Mouse (Mus musculus): ENCODE measurements around the gene Ddx1. TPM values are rescaled to one million over a fixed set of nuclear protein-coding genes. Genes with fewer than 3 reads are reported as not detected.

The Ddx1 gene
- polyA plus RNA-seq, 1 experiment from 2014 or later = 141 TPM

DNA sequence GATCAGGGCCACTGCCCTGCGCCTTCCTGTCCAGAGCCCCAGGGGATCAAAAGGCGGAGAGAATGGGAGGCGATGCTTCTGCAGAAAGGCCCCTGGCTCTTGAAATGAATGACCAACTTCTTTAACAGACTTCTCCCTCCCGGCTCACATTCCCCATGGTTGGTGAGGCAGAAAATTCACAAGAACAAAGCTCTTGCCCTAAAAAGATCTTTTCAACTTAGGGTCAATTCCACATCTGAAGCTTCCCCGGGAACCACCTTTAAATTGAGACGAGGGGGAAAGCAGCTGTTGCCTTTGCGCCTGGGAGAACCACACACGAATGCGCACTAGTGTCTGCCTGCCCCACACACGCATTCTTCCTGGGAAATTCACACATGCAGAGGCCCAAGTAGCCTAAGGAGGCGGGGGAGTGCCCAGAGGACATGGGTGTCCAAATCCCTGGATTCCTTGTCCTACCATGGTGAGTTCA is 40.0 kb downstream of the Ddx1 start:
- no peaks in the 10 kb centered on the region for H3K36me3 ChIP-seq (ENCODE audit: control insufficient read depth, insufficient read depth, low read length)
- no peak overlapping the region for H3K9ac ChIP-seq (replicated peaks; ENCODE audit: low read depth, low read length)
- no peaks in the 10 kb centered on the region for H3K27me3 ChIP-seq (ENCODE audit: control insufficient read depth, insufficient read depth, low read length)
- no peak overlapping the region for H3K27ac ChIP-seq (ENCODE audit: low read depth, low read length)
- H3K4me2 ChIP-seq (ENCODE audit: low read depth, low read length) = no peak overlapping the region
- H3K4me3 ChIP-seq (ENCODE audit: low read depth, low read length) = no peak overlapping the region
- ATAC-seq (ENCODE audit: low read depth) = peak; percentile 41; the same call in 1 of the 2 replicates
- H3K9me3 ChIP-seq (ENCODE audit: control insufficient read depth, low read length) = no peaks in the 10 kb centered on the region
- WGBS = 13% methylated on average over 11 of the region's 11 CpGs
- H3K4me1 ChIP-seq (ENCODE audit: control insufficient read depth, insufficient read depth, low read length) = no peaks in the 10 kb centered on the region

DNA sequence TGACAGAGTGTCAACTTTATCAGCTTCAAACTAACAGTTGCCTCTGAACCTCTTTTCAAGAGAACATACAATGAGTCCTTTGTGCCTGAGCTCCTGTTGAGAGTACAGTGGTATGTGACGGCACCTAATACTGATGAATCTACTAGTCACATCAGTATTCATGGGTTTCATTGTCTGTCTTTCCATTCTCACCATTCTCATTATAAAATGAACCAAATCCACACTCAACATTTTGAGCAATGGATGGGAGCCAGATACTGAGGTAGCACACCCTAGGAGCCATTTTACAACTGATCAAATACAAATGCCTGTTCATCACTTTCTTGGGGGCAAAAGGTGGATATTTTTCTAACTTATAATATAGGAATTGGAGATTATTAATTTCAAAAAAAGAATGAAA is 40.5 kb downstream of the Ddx1 start:
- Histone ChIP-seq H3K27me3 (ENCODE audit: control insufficient read depth, insufficient read depth, low read length) (no peaks in the 10 kb centered on the region), H3K4me2 (ENCODE audit: low read depth, low read length) (no peak overlapping the region), H3K9me3 (ENCODE audit: control insufficient read depth, low read length) (no peaks in the 10 kb centered on the region), H3K4me3 (ENCODE audit: low read depth, low read length) (no peak overlapping the region), H3K27ac (ENCODE audit: low read depth, low read length) (no peak overlapping the region), H3K9ac (replicated peaks; ENCODE audit: low read depth, low read length) (no peak overlapping the region), H3K36me3 (ENCODE audit: control insufficient read depth, insufficient read depth, low read length) (no peaks in the 10 kb centered on the region), H3K4me1 (ENCODE audit: control insufficient read depth, insufficient read depth, low read length) (no peaks in the 10 kb centered on the region)
- ATAC-seq (ENCODE audit: low read depth) = no peak
- 34% methylated on average over 1 of the region's 1 CpGs for WGBS

- Histone ChIP-seq H3K9me3 (ENCODE audit: control insufficient read depth, low read length) (no peaks in the 10 kb centered on the region), H3K27me3 (ENCODE audit: control insufficient read depth, insufficient read depth, low read length) (no peaks in the 10 kb centered on the region), H3K36me3 (ENCODE audit: control insufficient read depth, insufficient read depth, low read length) (no peaks in the 10 kb centered on the region), H3K4me2 (ENCODE audit: low read depth, low read length) (no peak overlapping the region), H3K9ac (replicated peaks; ENCODE audit: low read depth, low read length) (no peak overlapping the region), H3K4me3 (ENCODE audit: low read depth, low read length) (no peak overlapping the region), H3K27ac (ENCODE audit: low read depth, low read length) (no peak overlapping the region), H3K4me1 (ENCODE audit: control insufficient read depth, insufficient read depth, low read length) (no peaks in the 10 kb centered on the region)
- ATAC-seq (ENCODE audit: low read depth) = no peak
- 25% methylated on average over 8 of the region's 8 CpGs for WGBS
Measured at GRCm38 (mm10) chr12:13207099-13207498, 41.9 kb downstream of the Ddx1 start.

GRCm38 (mm10) chr12:13205733-13206132 is 43.3 kb downstream of the Ddx1 start:
- Histone ChIP-seq H3K27ac (ENCODE audit: low read depth, low read length) (no peak overlapping the region), H3K9ac (replicated peaks; ENCODE audit: low read depth, low read length) (no peak overlapping the region), H3K27me3 (ENCODE audit: control insufficient read depth, insufficient read depth, low read length) (no peaks in the 10 kb centered on the region), H3K36me3 (ENCODE audit: control insufficient read depth, insufficient read depth, low read length) (no peaks in the 10 kb centered on the region), H3K9me3 (ENCODE audit: control insufficient read depth, low read length) (no peaks in the 10 kb centered on the region), H3K4me2 (ENCODE audit: low read depth, low read length) (no peak overlapping the region), H3K4me1 (ENCODE audit: control insufficient read depth, insufficient read depth, low read length) (no peaks in the 10 kb centered on the region), H3K4me3 (ENCODE audit: low read depth, low read length) (no peak overlapping the region)
- WGBS = 74% methylated on average over 3 of the region's 3 CpGs
- no peak for ATAC-seq (ENCODE audit: low read depth)

DNA sequence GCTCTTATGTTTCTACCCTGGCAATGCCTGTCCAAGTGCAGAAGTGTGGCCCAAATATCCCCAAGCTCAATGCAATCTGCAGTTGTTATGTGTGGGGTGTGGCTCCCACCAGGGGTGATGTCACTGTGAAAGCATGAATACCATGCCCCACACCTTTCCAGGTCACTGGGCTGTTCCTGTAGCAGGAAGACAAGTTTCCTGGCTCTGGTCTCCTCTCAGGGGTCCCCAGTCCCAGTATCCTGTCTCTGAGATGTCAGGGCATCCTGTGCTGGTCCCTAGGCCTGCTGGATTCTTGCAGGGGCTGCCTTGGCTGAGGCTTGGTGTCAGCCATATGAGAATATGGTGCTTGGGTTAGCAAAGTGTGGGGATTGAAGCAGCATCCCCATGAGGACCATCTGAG is 46.7 kb downstream of the Ddx1 start:
- H3K9me3 ChIP-seq (ENCODE audit: control insufficient read depth, low read length) = no peaks in the 10 kb centered on the region
- ATAC-seq (ENCODE audit: low read depth) = no peak
- H3K9ac ChIP-seq (replicated peaks; ENCODE audit: low read depth, low read length) = no peak overlapping the region
- no peaks in the 10 kb centered on the region for H3K36me3 ChIP-seq (ENCODE audit: control insufficient read depth, insufficient read depth, low read length)
- H3K4me3 ChIP-seq (ENCODE audit: low read depth, low read length) = no peak overlapping the region
- no peaks in the 10 kb centered on the region for H3K27me3 ChIP-seq (ENCODE audit: control insufficient read depth, insufficient read depth, low read length)
- no peak overlapping the region for H3K27ac ChIP-seq (ENCODE audit: low read depth, low read length)
- no peaks in the 10 kb centered on the region for H3K4me1 ChIP-seq (ENCODE audit: control insufficient read depth, insufficient read depth, low read length)
- H3K4me2 ChIP-seq (ENCODE audit: low read depth, low read length) = no peak overlapping the region

GRCm38 (mm10) chr12:13200576-13200975 is 48.4 kb downstream of the Ddx1 start:
- Histone ChIP-seq H3K9me3 (ENCODE audit: control insufficient read depth, low read length) (no peaks in the 10 kb centered on the region), H3K4me2 (ENCODE audit: low read depth, low read length) (no peak overlapping the region), H3K4me1 (ENCODE audit: control insufficient read depth, insufficient read depth, low read length) (no peaks in the 10 kb centered on the region), H3K36me3 (ENCODE audit: control insufficient read depth, insufficient read depth, low read length) (no peaks in the 10 kb centered on the region), H3K9ac (replicated peaks; ENCODE audit: low read depth, low read length) (no peak overlapping the region), H3K4me3 (ENCODE audit: low read depth, low read length) (no peak overlapping the region), H3K27ac (ENCODE audit: low read depth, low read length) (no peak overlapping the region), H3K27me3 (ENCODE audit: control insufficient read depth, insufficient read depth, low read length) (no peaks in the 10 kb centered on the region)
- WGBS = 92% methylated on average over 6 of the region's 6 CpGs
- no peak for ATAC-seq (ENCODE audit: low read depth)

- no peak overlapping the region for H3K4me2 ChIP-seq (ENCODE audit: low read depth, low read length)
- H3K36me3 ChIP-seq (ENCODE audit: control insufficient read depth, insufficient read depth, low read length) = no peaks in the 10 kb centered on the region
- no peak for ATAC-seq (ENCODE audit: low read depth)
- no peak overlapping the region for H3K9ac ChIP-seq (replicated peaks; ENCODE audit: low read depth, low read length)
- no peak overlapping the region for H3K27ac ChIP-seq (ENCODE audit: low read depth, low read length)
- H3K4me1 ChIP-seq (ENCODE audit: control insufficient read depth, insufficient read depth, low read length) = no peaks in the 10 kb centered on the region
- no peak overlapping the region for H3K4me3 ChIP-seq (ENCODE audit: low read depth, low read length)
- H3K27me3 ChIP-seq (ENCODE audit: control insufficient read depth, insufficient read depth, low read length) = no peaks in the 10 kb centered on the region
- WGBS = 71% methylated on average over 13 of the region's 13 CpGs
- H3K9me3 ChIP-seq (ENCODE audit: control insufficient read depth, low read length) = no peaks in the 10 kb centered on the region
Measured at GRCm38 (mm10) chr12:13199338-13200301, 49.4 kb downstream of the Ddx1 start.

DNA sequence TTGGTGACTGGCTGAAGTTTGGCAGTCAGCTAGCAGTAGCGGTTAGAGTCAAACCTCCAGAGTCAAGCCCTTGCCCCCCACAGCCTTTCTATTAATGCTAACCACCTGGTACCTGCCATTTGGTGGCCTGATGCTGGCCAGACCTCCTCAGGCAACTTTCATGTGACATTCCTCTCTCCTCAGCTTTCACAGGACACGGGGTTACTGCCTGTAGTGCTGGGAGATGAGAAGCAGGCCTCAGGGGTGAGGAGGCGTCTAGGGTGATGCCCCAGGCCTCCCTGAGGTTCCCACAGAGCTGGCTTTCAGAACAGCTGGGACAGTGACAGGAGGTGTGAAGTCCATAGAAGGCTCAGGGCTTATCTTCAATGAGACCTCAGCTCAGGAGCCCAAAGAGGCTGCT is 50.9 kb downstream of the Ddx1 start:
- Histone ChIP-seq H3K4me2 (ENCODE audit: low read depth, low read length) (no peak overlapping the region), H3K4me3 (ENCODE audit: low read depth, low read length) (no peak overlapping the region), H3K4me1 (ENCODE audit: control insufficient read depth, insufficient read depth, low read length) (no peaks in the 10 kb centered on the region), H3K36me3 (ENCODE audit: control insufficient read depth, insufficient read depth, low read length) (no peaks in the 10 kb centered on the region), H3K27ac (ENCODE audit: low read depth, low read length) (no peak overlapping the region), H3K27me3 (ENCODE audit: control insufficient read depth, insufficient read depth, low read length) (no peaks in the 10 kb centered on the region), H3K9ac (replicated peaks; ENCODE audit: low read depth, low read length) (no peak overlapping the region), H3K9me3 (ENCODE audit: control insufficient read depth, low read length) (no peaks in the 10 kb centered on the region)
- 85% methylated on average over 3 of the region's 3 CpGs for WGBS
- ATAC-seq (ENCODE audit: low read depth) = no peak

DNA sequence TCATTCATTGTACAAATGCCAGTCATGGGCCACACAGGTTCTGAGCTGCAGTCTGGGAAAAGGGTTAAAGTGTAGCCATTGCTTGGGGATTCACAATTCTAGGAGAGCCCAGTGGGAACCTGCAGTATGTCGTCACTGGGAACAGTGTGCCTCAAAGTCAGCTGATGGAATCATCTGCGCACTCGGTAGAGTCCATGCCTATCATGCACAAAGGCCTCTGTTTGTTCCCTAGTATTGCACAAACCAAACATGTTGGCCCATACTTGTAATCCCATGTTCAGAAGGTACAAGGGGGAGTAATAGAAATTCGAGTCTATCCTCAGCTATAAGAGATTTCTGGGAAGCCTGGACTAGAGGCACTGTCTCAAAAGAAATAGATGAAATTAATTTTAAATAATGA is 52.9 kb downstream of the Ddx1 start:
- no peak overlapping the region for H3K4me3 ChIP-seq (ENCODE audit: low read depth, low read length)
- no peak overlapping the region for H3K4me2 ChIP-seq (ENCODE audit: low read depth, low read length)
- no peak for ATAC-seq (ENCODE audit: low read depth)
- H3K9me3 ChIP-seq (ENCODE audit: control insufficient read depth, low read length) = no peaks in the 10 kb centered on the region
- H3K27me3 ChIP-seq (ENCODE audit: control insufficient read depth, insufficient read depth, low read length) = no peaks in the 10 kb centered on the region
- H3K4me1 ChIP-seq (ENCODE audit: control insufficient read depth, insufficient read depth, low read length) = no peaks in the 10 kb centered on the region
- H3K27ac ChIP-seq (ENCODE audit: low read depth, low read length) = no peak overlapping the region
- H3K36me3 ChIP-seq (ENCODE audit: control insufficient read depth, insufficient read depth, low read length) = no peaks in the 10 kb centered on the region
- no peak overlapping the region for H3K9ac ChIP-seq (replicated peaks; ENCODE audit: low read depth, low read length)
- 78% methylated on average over 4 of the region's 4 CpGs for WGBS
